Mouse (Mus musculus): ENCODE results near the gene Tmem184a. TPM values are rescaled to one million over a fixed set of nuclear protein-coding genes. Genes with fewer than 3 reads are reported as not detected.
A peak's percentile ranks its signal among the peaks of the same experiment; 100 is the strongest.

Gene Tmem184a
- polyA plus RNA-seq, 1 experiment from 2014 or later: 0.42 TPM

- Histone ChIP-seq H3K9ac (no peak overlapping the region), H3K27me3 (replicated peaks) (peaks cover 35% of the 10 kb centered on the region)
Measured at GRCm38 (mm10) chr5:139813126-139813490, 6.6 kb downstream of the Tmem184a start.

GRCm38 (mm10) chr5:139812398-139813125 is 7.2 kb downstream of the Tmem184a start:
- WGBS: 66% methylated on average over 20 of the region's 20 CpGs
- H3K9me3 ChIP-seq (replicated peaks): 0 out of 2 replicates have a peak, but pooled peaks cover 4% of the 10 kb centered on the region
- no peak overlapping the region for H3K27ac ChIP-seq (ENCODE audit: poor library complexity, severe bottlenecking)
- no peak for ATAC-seq (ENCODE audit: insufficient number of reproducible peaks, low FRiP score)
- H3K9ac ChIP-seq: no peak overlapping the region
- no peaks in the 10 kb centered on the region for H3K36me3 ChIP-seq
- H3K4me1 ChIP-seq (replicated peaks): peaks cover 20% of the 10 kb centered on the region
- H3K27me3 ChIP-seq (replicated peaks): peaks cover 35% of the 10 kb centered on the region
- no peak overlapping the region for H3K4me3 ChIP-seq
- peak overlapping the region; percentile 33; the same call in 1 of the 2 replicates for H3K4me2 ChIP-seq

More at GRCm38 (mm10) chr5:139813126-139813490, 6.6 kb downstream of the Tmem184a start:
- no peak overlapping the region for H3K27ac ChIP-seq (ENCODE audit: poor library complexity, severe bottlenecking)
- H3K9me3 ChIP-seq (replicated peaks): 0 out of 2 replicates have a peak, but pooled peaks cover 4% of the 10 kb centered on the region
- no peaks in the 10 kb centered on the region for H3K36me3 ChIP-seq
- 32% methylated on average over 10 of the region's 10 CpGs for WGBS
- no peak for ATAC-seq (ENCODE audit: insufficient number of reproducible peaks, low FRiP score)
- no peak overlapping the region for H3K4me3 ChIP-seq
- peaks cover 20% of the 10 kb centered on the region for H3K4me1 ChIP-seq (replicated peaks)
- peak overlapping the region; percentile 33; the same call in 1 of the 2 replicates for H3K4me2 ChIP-seq

GRCm38 (mm10) chr5:139811677-139812397 is 7.9 kb downstream of the Tmem184a start:
- H3K27me3 ChIP-seq (replicated peaks): peaks cover 35% of the 10 kb centered on the region
- H3K4me3 ChIP-seq: no peak overlapping the region
- no peak overlapping the region for H3K4me2 ChIP-seq
- H3K9ac ChIP-seq: no peak overlapping the region
- no peaks in the 10 kb centered on the region for H3K36me3 ChIP-seq
- WGBS: 66% methylated on average over 15 of the region's 15 CpGs
- H3K4me1 ChIP-seq (replicated peaks): peaks cover 20% of the 10 kb centered on the region
- peak; percentile 56; the same call in 1 of the 2 replicates for ATAC-seq (ENCODE audit: insufficient number of reproducible peaks, low FRiP score)
- H3K27ac ChIP-seq (ENCODE audit: poor library complexity, severe bottlenecking): no peak overlapping the region
- H3K9me3 ChIP-seq (replicated peaks): 0 out of 2 replicates have a peak, but pooled peaks cover 4% of the 10 kb centered on the region

- Histone ChIP-seq H3K4me3 (no peak overlapping the region), H3K9me3 (replicated peaks) (0 out of 2 replicates have a peak, but pooled peaks cover 4% of the 10 kb centered on the region), H3K36me3 (no peaks in the 10 kb centered on the region), H3K27me3 (replicated peaks) (peaks cover 27% of the 10 kb centered on the region), H3K9ac (no peak overlapping the region), H3K27ac (ENCODE audit: poor library complexity, severe bottlenecking) (no peak overlapping the region), H3K4me1 (replicated peaks) (peaks cover 17% of the 10 kb centered on the region), H3K4me2 (no peak overlapping the region)
- WGBS: 50% methylated on average over 4 of the region's 4 CpGs
- no peak for ATAC-seq (ENCODE audit: insufficient number of reproducible peaks, low FRiP score)
Measured at GRCm38 (mm10) chr5:139809397-139809796, 10.3 kb downstream of the Tmem184a start.

- Histone ChIP-seq H3K27ac (ENCODE audit: poor library complexity, severe bottlenecking) (no peak overlapping the region), H3K9me3 (replicated peaks) (no peaks in the 10 kb centered on the region), H3K4me1 (replicated peaks) (peaks cover 33% of the 10 kb centered on the region)
Measured at GRCm38 (mm10) chr5:139805924-139806323, 13.8 kb downstream of the Tmem184a start.

GRCm38 (mm10) chr5:139804573-139805111 is 15.1 kb downstream of the Tmem184a start:
- peak overlapping the region; percentile 46; the same call in 1 of the 2 replicates for H3K4me2 ChIP-seq
- 52% methylated on average over 11 of the region's 11 CpGs for WGBS

More at GRCm38 (mm10) chr5:139805924-139806323, 13.8 kb downstream of the Tmem184a start:
- Histone ChIP-seq H3K36me3 (peaks cover 10% of the 10 kb centered on the region), H3K4me3 (no peak overlapping the region), H3K27me3 (replicated peaks) (no peaks in the 10 kb centered on the region), H3K4me2 (no peak overlapping the region), H3K9ac (no peak overlapping the region)
- 87% methylated on average over 8 of the region's 8 CpGs for WGBS
- ATAC-seq (ENCODE audit: insufficient number of reproducible peaks, low FRiP score): no peak

GRCm38 (mm10) chr5:139804107-139804551 is 15.6 kb downstream of the Tmem184a start:
- Histone ChIP-seq H3K36me3 (peaks cover 28% of the 10 kb centered on the region), H3K27ac (ENCODE audit: poor library complexity, severe bottlenecking) (peak overlapping the region; percentile 88), H3K4me1 (replicated peaks) (peaks cover 51% of the 10 kb centered on the region), H3K9ac (peak overlapping the region; percentile 26; the same call in 1 of the 2 replicates), H3K9me3 (replicated peaks) (no peaks in the 10 kb centered on the region), H3K4me2 (peak overlapping the region; percentile 46), H3K4me3 (no peak overlapping the region), H3K27me3 (replicated peaks) (no peaks in the 10 kb centered on the region)
- ATAC-seq (ENCODE audit: insufficient number of reproducible peaks, low FRiP score): peak; percentile 92
- under 1% methylated on average over 6 of the region's 6 CpGs for WGBS

More at GRCm38 (mm10) chr5:139804573-139805111, 15.1 kb downstream of the Tmem184a start:
- peak overlapping the region; percentile 26; the same call in 1 of the 2 replicates for H3K9ac ChIP-seq
- no peak overlapping the region for H3K4me3 ChIP-seq
- H3K27ac ChIP-seq (ENCODE audit: poor library complexity, severe bottlenecking): peak overlapping the region; percentile 88
- H3K9me3 ChIP-seq (replicated peaks): no peaks in the 10 kb centered on the region
- H3K27me3 ChIP-seq (replicated peaks): no peaks in the 10 kb centered on the region
- H3K36me3 ChIP-seq: peaks cover 23% of the 10 kb centered on the region
- peak; percentile 29 for ATAC-seq (ENCODE audit: insufficient number of reproducible peaks, low FRiP score)
- peaks cover 46% of the 10 kb centered on the region for H3K4me1 ChIP-seq (replicated peaks)

- ATAC-seq (ENCODE audit: insufficient number of reproducible peaks, low FRiP score): peak; percentile 73
- no peak overlapping the region for H3K4me3 ChIP-seq
Measured at GRCm38 (mm10) chr5:139803601-139804102, 16.1 kb downstream of the Tmem184a start.

GRCm38 (mm10) chr5:139803165-139803564 is 16.6 kb downstream of the Tmem184a start:
- Histone ChIP-seq H3K9me3 (replicated peaks) (no peaks in the 10 kb centered on the region), H3K27ac (ENCODE audit: poor library complexity, severe bottlenecking) (peak overlapping the region; percentile 88), H3K9ac (no peak overlapping the region), H3K4me1 (replicated peaks) (peaks cover 60% of the 10 kb centered on the region), H3K36me3 (peaks cover 30% of the 10 kb centered on the region), H3K4me3 (no peak overlapping the region), H3K27me3 (replicated peaks) (no peaks in the 10 kb centered on the region), H3K4me2 (peak overlapping the region; percentile 46; the same call in 1 of the 2 replicates)
- WGBS: 68% methylated on average over 8 of the region's 8 CpGs
- ATAC-seq (ENCODE audit: insufficient number of reproducible peaks, low FRiP score): no peak

More at GRCm38 (mm10) chr5:139803601-139804102, 16.1 kb downstream of the Tmem184a start:
- Histone ChIP-seq H3K4me2 (peak overlapping the region; percentile 46), H3K9ac (no peak overlapping the region), H3K36me3 (peaks cover 30% of the 10 kb centered on the region), H3K27ac (ENCODE audit: poor library complexity, severe bottlenecking) (peak overlapping the region; percentile 88), H3K4me1 (replicated peaks) (peaks cover 55% of the 10 kb centered on the region), H3K9me3 (replicated peaks) (no peaks in the 10 kb centered on the region), H3K27me3 (replicated peaks) (no peaks in the 10 kb centered on the region)
- 8% methylated on average over 12 of the region's 12 CpGs for WGBS

- H3K36me3 ChIP-seq: peaks cover 30% of the 10 kb centered on the region
- peaks cover 73% of the 10 kb centered on the region for H3K4me1 ChIP-seq (replicated peaks)
- no peak overlapping the region for H3K4me3 ChIP-seq
- WGBS: 91% methylated on average over 10 of the region's 10 CpGs
- no peaks in the 10 kb centered on the region for H3K9me3 ChIP-seq (replicated peaks)
- no peak overlapping the region for H3K4me2 ChIP-seq
- ATAC-seq (ENCODE audit: insufficient number of reproducible peaks, low FRiP score): no peak
- no peaks in the 10 kb centered on the region for H3K27me3 ChIP-seq (replicated peaks)
- H3K9ac ChIP-seq: no peak overlapping the region
- H3K27ac ChIP-seq (ENCODE audit: poor library complexity, severe bottlenecking): no peak overlapping the region
Measured at GRCm38 (mm10) chr5:139801880-139802279, 17.8 kb downstream of the Tmem184a start.
